Mouse (Mus musculus): ENCODE measurements around the gene Ces3b.
"Not testable (repeated sequence)": the region's sequence is repeated elsewhere in the genome, so short reads cannot be mapped to it uniquely, and the experiment has no call there.

The Ces3b gene

DNA sequence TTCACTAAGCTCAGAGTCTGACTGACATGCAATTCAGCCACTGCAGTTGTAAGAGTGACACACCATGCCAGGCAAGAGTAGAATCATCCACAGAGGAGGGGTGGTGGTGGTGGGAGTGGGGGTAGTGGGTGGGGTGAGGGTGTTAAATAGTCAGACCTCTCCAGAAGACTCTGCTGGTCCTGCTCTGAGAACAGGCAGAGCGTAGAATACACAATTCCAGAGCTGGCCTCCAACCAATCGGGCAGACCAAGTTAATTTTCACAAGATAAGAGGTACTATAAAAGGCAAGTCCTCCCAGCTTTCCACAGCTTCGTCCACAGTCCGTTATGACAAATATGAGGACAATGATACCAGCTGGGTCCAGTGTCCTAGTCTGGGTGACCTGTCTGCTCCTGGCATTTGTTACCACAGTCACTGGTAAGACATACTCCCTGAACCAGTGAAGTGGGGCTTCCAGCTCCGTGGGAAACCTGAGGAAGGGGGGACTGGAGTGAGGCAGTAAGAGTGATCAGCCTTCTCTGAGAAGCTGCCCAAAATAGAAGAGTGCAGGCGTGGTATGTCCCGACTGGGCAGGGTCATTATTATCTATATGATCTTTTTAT is at the start of gene Ces3b:
TSS of gene Ces3b (plus strand) at position 305 of the 602 bp plus-strand sequence.
- DNase-seq, result no peak

DNA sequence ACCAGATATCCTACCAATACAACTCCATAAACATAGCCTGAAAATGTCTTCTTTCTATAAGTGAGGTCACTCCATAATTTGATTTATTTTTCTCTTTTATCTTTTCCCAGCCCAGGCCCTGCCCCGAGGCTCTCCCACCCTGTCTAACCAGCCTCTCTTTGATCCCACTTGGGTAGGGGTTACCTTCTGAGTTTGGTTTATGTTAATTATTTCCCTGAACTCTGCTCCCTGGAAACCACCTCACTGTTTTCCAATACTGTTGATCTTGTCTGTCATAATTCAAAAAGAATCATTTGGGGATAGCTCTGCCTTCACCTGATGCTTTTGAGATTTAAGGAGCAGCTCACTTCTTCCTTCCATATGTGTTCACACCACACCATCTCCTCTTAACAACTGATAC is 40.0 kb upstream of the Ces3b start:
- no peak for DNase-seq

DNA sequence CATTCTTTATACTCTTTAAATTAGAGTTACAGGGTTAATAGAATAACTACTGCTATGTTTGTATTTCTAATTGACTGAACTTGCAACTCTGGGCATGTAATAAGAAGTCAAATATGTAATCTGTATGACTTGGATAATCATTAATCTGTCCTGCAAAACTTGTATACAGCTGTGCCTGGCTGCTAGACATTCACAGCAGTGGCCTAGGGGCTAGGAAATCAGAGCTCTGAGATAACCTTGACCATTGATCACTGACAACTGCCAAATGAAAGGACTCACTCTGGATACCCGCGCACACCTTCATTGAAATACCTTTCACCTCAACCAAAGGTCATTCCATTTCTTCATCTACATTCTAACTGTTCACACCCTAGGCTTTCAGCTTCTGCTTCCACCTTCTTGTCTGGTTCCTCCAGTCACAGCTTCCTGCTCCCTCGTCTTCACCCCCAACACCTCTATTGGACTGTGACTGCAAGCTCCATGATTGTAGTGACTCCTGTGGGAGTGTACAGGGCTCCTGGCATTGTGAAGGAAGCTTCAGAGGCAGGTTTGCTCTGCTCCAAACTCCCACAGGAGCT is 37.6 kb upstream of the Ces3b start:
- DNase-seq, result no peak

DNA sequence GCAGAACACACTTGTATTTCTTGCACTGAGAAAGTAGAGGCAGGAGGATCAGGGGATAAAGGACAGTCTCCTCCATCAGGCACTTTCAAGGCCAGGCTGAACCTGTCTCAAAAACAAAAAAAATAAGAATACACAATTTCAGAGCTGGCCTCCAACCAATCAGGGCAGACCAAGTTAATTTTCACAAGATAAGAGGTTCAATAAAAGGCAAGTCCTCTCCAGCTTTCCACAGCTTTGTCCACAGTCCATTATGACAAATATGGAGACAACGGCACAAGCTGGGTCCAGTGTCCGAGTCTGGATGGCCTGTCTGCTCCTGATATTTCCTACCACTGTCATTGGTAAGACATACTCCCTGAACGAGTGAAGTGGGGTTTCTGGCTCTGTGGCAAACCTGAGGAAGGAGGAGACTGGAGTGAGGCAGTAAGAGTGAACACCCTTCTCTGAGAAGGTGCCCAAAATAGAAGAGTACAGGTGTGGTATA is 35.1 kb upstream of the Ces3b start, which contains the start of gene Ces3a:
TSS of gene Ces3a (plus strand) at position 231 of the 484 bp plus-strand sequence.
- no peak for DNase-seq

DNA sequence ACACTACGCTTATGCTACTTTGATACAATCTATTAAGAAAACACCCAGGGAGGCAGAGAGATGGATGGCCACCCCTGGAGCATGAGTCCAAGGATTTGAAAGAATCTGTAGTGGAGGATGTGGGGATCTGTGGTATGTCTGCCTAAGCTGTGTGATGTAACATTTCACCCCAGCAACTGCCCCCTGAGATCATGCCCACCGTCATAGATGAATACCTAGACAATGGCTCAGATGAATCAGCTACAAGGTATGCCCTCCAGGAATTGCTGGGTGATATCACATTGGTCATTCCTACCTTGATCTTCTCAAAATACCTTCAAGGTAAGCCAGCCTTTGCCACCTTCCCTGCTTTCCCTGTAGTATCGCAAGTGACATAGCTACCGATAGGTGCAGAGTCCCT is 27.3 kb upstream of the Ces3b start:
- no peak for DNase-seq

DNA sequence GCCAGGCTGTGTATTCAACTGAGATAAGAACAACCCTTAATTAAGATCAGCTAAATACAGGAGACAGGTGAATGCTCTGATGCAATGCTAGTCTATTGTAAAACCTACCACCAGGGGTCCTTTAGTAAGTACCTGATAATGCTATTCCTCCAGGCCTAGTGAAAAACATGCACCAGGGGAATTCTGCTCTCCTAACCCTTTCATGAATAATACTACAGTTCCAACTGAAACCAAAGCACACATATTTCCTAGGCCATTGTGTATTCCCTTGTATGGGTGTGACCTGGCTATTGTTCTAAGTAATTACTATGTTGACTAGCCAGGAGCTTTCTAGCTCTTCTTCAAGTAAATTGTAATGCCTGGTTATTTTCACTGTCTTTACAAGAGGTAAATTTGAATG is 23.5 kb upstream of the Ces3b start:
- no peak for DNase-seq

DNA sequence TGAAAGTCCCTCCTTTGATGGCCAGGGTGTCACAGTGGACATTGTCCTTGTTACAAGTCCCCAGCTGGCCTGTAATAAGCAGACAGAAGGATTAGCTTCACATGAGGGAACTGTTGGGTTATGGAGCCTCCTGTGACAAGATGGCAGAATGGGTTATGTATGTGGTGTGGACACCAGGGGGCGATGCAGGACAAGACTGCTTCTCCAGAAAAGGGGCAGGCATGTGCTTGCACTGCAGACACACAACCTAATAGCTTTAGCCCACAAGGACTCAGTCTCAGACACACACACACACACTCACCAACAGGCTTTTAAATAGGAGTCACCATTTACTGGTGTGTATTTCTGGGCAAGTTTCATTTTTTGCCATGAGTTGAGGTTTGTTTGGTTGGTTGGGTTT is 16.8 kb upstream of the Ces3b start:
- DNase-seq, result peak; percentile 14 to 19

DNA sequence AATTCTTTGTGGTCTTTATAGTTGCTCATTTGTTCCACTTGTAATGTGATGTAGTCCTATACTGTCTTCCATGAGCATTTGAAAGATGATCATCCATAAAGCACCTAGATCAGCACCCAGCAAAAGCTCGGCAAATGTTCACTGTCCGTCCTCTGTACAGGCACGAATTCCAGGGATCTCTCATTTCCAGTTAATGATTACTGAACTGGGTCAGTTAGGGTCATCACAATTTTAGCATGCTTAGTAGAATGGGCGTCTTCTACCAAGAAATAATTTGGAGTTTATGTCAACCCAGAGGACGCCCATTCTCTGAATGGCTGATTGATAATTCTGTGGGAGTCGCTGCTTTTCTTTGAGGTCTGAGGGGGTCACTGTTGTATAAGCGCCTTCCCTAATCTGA is 15.6 kb upstream of the Ces3b start:
- DNase-seq, result not testable (repeated sequence)

DNA sequence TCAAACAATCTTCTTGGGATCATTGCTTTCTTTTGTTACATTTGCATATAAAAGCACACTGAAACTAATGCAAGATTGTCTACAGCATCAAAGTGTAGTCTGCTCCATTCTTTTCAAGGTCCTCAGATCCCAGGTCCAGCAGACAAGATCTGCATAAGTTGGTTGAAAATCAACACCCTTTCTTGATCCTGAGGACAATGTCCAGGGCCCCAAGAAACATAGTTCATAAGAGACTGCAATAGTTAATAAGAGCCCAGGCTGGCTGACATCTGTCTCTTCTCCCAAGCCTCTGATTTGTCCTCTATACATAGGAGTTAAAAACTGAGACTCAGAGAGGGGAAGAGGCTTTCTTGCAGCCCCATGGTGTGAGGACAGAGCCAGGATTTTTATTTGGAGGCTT is 14.6 kb upstream of the Ces3b start:
- DNase-seq, result no peak

DNA sequence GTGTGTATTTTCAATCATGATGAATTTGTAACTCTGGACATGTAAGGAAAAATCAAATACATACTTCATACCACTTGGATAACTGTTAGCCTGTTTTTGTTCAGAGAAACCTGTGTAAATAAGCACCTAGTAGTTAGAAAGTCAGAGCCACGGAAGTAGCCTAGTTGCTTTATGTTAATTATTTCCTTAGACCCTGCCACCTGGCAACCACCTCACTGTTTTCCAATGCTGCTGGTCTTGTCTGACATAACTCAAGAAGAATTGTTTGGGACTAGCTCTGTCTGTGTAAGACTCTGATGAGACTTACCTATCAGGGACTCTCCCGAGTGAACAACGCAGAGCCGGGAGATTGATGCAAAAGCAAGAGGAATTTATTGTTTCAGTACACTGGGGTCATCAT is 7.0 kb upstream of the Ces3b start:
- no peak for DNase-seq

DNA sequence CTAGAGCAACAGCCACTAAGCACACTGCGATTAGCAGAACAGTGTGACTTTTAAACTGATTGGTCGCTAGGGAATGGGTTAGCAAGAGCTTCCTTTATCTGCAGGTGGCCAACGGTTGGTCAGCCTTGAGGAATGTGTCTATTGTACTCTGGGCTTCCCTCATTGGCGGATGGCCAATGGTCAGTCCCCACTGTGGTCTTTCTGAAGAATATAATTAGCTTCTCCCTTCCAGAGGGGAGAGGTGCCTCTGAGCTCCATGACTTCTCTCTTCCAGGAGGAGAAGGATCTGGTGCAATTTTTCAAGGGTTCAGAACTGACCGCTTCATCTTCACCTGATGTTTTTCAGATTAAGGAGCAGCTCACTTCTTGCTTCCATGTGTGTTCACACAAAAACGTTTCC is 6.5 kb upstream of the Ces3b start:
- no peak for DNase-seq

DNA sequence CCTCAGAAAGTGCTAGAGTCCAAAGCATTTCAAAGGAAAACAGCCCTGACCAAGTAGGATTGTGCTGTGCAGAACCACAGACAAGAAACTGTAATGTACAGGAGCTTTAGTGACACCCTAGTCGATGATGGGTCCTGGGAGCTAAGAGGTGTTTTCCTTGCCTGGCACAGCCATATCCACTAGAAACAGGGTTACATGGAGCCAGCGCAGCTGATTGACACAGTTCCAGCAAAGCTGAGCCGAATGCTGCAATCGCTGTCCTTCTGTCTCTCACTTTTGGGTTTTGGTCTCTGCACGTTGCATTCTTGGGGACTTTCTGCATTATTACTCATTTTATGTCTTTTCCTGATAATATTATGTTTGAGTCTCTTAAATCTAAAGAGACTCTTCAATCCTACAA is 5.0 kb upstream of the Ces3b start:
- no peak for DNase-seq

DNA sequence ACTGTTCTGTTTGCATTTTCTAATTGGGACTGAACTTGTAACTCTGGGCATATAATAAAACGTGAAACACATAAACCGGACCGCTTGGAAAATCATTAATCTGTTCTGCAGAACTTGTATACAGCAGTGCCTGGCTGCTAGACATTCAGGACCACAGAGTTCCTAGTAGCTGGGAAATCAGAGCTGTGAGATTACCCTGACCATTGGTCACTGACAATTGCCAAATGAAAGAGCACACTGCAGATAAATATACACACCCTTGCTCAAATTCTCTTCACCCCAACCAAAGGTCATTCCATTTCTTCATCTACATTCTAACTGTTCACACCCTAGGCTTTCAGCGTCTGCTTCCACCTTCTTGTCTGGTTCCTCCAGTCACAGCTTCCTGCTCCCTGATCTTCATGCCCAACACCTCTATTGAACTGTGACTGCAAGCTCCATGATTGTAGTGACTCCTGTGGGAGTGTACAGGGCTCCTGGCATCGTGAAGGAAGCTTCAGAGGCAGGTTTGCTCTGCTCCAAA is 2.7 kb upstream of the Ces3b start:
- DNase-seq, result no peak

DNA sequence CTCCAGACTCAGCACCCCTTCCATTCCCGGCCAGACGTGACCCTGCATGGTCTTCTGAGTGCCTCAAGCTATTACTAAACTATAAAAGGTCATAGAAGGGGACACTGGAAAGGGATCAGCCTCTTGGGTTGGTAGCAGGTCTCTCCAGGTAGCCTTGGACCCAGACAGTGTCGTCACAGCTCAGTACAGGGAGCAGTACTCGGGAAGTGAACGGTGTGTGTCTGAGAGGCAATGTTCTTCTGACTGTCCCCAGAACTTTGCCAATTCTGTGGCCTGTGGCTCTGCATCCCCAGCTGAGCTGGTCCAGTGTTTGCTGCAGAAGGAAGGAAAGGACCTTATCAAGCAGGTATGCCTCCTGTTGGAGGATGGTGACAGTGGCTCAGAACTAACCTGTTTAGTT is 4.6 kb downstream of the Ces3b start:
- not testable (repeated sequence) for DNase-seq

DNA sequence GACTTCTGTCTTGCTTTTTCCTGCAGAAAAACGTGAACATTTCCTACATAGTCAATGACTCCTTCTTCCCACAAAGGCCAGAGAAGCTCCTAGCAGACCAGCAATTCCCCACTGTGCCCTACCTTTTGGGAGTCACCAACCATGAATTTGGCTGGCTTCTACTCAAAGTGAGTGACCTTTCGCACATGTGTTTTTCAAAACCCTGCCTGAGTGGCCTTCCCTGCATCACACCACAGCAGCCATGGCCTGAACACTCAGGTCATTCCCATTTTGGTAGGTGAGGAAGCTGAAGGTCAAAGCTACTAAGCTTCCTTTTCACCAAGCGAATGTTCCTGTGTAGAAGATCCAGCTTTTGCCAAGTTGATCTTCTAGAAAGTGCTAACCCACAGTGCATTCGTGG is 5.0 kb downstream of the Ces3b start:
- DNase-seq, result no peak

DNA sequence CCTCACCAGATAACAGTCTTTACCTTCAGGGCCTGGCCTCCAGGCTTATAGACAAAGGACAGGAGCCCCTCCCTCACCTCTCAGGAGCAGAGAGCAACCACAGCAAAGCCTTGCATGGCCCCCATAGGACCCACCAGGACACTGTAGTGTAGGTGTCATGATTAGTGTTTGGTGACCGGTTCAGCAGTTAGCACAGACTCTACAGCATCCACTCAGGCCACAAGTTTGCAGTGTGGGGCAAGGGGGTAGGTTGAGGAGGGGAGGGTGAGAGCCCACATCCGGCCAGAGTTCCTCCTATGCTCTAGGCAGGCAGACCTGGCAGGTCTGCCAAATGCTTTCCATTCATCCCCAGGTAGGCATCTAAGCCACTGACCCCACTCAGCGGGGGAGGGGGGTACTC is 10.4 kb downstream of the Ces3b start:
- no peak for DNase-seq

DNA sequence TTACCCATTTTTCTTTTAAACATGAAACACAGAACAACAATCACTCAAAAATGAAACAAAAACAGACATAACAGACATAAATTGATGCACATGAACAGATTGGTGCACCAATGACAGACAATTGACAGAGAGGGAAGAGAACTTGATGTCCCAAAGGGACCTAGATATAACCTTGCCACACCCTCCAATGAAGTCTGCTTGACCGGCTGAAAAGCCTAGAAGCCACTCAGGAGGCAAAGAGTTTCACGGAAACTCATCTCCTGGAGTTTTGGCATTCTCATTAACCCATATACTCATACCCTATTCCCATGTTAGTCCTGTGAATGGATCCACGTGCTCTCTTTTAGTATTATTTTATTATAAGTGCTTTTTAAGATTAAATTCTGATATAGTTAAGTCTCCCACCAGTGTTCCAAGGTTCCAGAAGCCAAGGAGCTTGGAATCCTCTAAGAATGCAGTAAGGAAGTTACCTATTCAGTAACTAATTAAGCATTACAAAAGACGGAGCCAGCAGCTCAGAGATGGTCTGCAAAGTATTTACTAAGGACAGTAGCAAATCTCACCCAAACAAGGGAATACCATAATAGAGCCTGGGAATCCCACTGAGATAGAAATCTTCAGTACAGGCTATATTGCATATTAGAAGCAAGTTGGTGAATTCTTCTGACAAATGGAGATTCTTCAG is 18.7 kb downstream of the Ces3b start:
- DNase-seq, result not testable (repeated sequence)

DNA sequence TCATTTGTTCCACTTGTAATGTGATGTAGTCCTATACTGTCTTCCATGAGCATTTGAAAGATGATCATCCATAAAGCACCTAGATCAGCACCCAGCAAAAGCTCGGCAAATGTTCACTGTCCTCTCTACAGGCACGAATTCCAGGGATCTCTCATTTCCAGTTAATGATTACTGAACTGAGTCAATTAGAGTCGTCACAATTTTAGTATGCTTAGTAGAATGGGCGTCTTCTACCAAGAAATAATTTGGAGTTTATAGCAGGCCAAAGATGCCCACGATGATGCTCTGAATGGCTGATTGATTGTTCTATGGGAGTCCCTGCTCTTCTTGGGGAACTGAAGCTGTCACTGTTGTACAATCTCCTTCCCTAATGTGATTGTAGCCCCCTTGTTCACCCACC is 20.1 kb downstream of the Ces3b start:
- not testable (repeated sequence) for DNase-seq

DNA sequence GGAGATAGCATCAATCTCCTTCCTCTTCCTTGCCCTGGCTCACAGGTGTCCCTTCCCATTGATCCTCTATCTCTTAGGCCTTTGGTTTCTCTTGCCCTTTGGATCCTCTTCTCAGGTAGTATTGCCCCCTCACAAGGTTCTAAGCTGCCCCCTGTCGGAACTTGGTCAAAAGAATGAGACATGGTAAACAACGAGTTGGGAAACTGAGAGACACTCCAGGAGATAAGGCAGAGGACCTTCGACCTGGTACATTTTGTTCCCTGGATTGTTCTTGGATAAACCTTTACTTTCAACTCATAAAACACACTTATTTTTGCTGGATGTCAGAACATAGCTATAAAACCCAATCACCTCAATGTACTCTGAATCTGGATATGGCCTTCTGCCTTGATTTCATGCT is 20.7 kb downstream of the Ces3b start:
- no peak for DNase-seq

DNA sequence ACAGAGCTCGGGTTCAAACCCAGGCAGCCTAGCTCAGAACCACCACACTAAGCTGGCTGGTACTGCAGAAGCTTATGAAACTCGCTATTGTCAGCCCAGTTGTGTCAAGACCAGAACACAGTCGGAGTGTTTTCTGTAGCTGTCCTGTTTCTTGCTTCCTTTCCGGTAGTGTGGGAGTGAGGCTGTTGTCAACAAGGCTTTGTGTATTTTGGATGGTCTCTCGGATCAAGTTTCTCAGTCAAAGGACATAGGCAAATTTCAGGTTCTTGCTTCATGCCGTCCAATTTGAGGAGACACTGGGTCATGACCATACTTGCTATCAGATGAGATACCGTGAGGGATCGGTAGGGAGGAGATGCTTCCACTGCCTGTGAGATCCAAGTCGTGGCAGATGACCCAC is 46.3 kb downstream of the Ces3b start:
- no peak for DNase-seq

DNA sequence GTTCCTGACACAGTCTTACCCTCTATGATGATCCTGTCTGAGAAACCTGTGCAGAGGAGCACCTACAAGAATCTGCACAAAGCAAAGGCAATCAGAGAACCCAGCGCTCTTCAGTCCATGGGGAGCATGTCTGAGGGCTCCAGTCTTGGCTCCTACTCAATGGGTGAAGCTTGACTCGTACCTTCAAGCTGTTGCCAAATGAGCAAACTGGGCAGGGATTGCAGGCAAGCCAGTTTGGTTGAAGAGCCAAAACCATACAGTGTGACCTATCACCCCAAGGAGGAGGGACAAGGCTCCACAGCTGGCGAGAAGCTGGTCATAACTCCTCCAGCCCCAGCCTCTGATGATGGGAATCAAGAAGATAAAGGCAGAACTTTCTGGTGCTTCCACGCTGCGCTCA is 48.0 kb downstream of the Ces3b start, which contains the start of gene Ces4a:
TSS of gene Ces4a (plus strand) at position 292 of the 400 bp plus-strand sequence.
- no peak for DNase-seq

DNA sequence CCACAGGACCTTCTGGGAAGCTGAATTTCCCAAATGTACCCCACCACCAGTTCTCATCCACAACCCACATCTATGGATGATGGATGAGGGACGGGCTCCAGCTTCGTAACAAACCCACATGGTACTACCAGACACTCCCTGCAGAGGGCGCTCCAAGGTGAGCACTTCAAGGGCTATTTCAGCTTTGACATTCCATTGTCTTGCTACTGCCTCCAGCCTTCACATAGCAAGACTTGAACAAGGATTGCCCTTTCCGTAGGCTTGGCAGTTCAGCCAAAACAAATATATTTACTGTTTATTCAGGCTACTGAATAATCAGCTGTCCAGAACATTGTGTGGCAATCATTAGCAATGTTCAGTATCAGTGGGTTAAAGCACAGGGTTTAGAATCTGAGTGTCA is 54.9 kb downstream of the Ces3b start:
- DNase-seq, result peak; percentile 84 to 85

DNA sequence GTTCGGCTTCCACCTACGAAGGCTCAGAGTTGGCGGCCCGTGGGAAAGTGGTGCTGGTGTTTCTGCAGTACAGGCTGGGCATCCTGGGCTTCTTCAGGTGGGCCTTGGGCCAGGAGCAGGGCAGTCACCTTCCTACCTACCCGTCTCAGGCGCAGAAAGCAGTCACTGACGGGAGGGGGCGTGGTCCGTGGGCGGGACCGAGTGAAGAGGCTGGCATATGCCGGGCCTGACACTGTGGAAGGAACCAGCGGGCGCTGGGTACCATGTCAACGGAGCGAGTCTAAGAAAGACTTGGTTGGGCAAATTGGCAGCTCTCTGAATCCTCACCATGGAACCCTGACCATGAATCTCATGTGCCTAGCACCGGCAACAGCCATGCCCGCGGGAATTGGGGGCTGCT is 58.8 kb downstream of the Ces3b start:
- no peak for DNase-seq

Measured in B cell, adult 2 months (primary cell).